Mouse (Mus musculus) forelimb bud, embryonic 11.5 days (tissue): Measurements from ENCODE around the gene Jmjd7.
A peak's percentile ranks its signal among the peaks of the same experiment; 100 is the strongest.

ENCODE experiments used
- DNase-seq: peaks from one replicate; pipeline ENCODE4 v3.0.0-alpha.2; 2012; ENCODE audit warnings: low read depth, low spot score

Jmjd7 gene

GRCm38 (mm10) chr2:120011462-120012200 is 15.7 kb upstream of the Jmjd7 start:
- peak; percentile 65 for DNase-seq

- no peak for DNase-seq
Measured at GRCm38 (mm10) chr2:120012924-120013323, 14.4 kb upstream of the Jmjd7 start.

GRCm38 (mm10) chr2:120013831-120014486 is 13.3 kb upstream of the Jmjd7 start:
- DNase-seq: no peak

GRCm38 (mm10) chr2:120015882-120016281 is 11.4 kb upstream of the Jmjd7 start:
- no peak for DNase-seq

GRCm38 (mm10) chr2:120017599-120017998 is 9.7 kb upstream of the Jmjd7 start:
- no peak for DNase-seq

GRCm38 (mm10) chr2:120024337-120024736 is 2.9 kb upstream of the Jmjd7 start:
- DNase-seq: no peak

- DNase-seq: peak; percentile 39
Measured at GRCm38 (mm10) chr2:120027950-120028331, 658 bp downstream of the Jmjd7 start.

GRCm38 (mm10) chr2:120030380-120030779 is 3.1 kb downstream of the Jmjd7 start:
- DNase-seq: no peak

GRCm38 (mm10) chr2:120032726-120033467 is 5.6 kb downstream of the Jmjd7 start, which contains the start of gene Pla2g4b:
Gene Pla2g4b (plus strand): TSS chr2:120033417.
- DNase-seq: no peak

GRCm38 (mm10) chr2:120033726-120034125 is 6.4 kb downstream of the Jmjd7 start:
- DNase-seq: no peak

GRCm38 (mm10) chr2:120037744-120038143 is 10.5 kb downstream of the Jmjd7 start:
- no peak for DNase-seq

- DNase-seq: no peak
Measured at GRCm38 (mm10) chr2:120040991-120041390, 13.7 kb downstream of the Jmjd7 start.

GRCm38 (mm10) chr2:120044101-120044603 is 16.9 kb downstream of the Jmjd7 start:
- DNase-seq: peak; percentile 14

GRCm38 (mm10) chr2:120044676-120045075 is 17.4 kb downstream of the Jmjd7 start:
- DNase-seq: no peak

- no peak for DNase-seq
Measured at GRCm38 (mm10) chr2:120046486-120047310, 19.4 kb downstream of the Jmjd7 start.

GRCm38 (mm10) chr2:120048173-120048572 is 20.9 kb downstream of the Jmjd7 start:
- no peak for DNase-seq

- DNase-seq: peak; percentile 23
Measured at GRCm38 (mm10) chr2:120049632-120050274, 22.5 kb downstream of the Jmjd7 start.

- DNase-seq: no peak
Measured at GRCm38 (mm10) chr2:120051405-120051804, 24.1 kb downstream of the Jmjd7 start.

GRCm38 (mm10) chr2:120054771-120055552 is 27.7 kb downstream of the Jmjd7 start:
- no peak for DNase-seq

- no peak for DNase-seq
Measured at GRCm38 (mm10) chr2:120055923-120056322, 28.6 kb downstream of the Jmjd7 start.
